Mouse (Mus musculus) forebrain, embryonic 13.5 days (tissue): ENCODE measurements around the gene 6430548M08Rik. TPM values are rescaled to one million over a fixed set of nuclear protein-coding genes. Genes with fewer than 3 reads are reported as not detected.

Experiments
- ATAC-seq: fragments of 200-750 bp; cut with Nextera tagmentation; 2 replicates; pipeline ENCODE4 v1.8.0; 2017
- H3K27ac ChIP-seq: fragments of 300-500 bp; sonication (generic); 2 replicates; pipeline ENCODE4 v1.5.1; 2015; ENCODE audit warnings: inconsistent platforms, mild to moderate bottlenecking, moderate library complexity
- H3K27me3 ChIP-seq: fragments of 300-500 bp; sonication (generic); 2 replicates; pipeline ENCODE4 v1.6.1; 2015; ENCODE audit warnings: mild to moderate bottlenecking, inconsistent platforms
- H3K36me3 ChIP-seq: fragments of 300-500 bp; sonication (generic); 2 replicates; pipeline ENCODE4 v1.6.1; 2015; ENCODE audit warnings: mild to moderate bottlenecking, inconsistent platforms; ENCODE audit not compliant: poor library complexity, severe bottlenecking
- H3K4me1 ChIP-seq: fragments of 300-500 bp; sonication (generic); 2 replicates; pipeline ENCODE4 v1.6.1; 2015; ENCODE audit warnings: inconsistent platforms
- H3K4me2 ChIP-seq: fragments of 300-500 bp; sonication (generic); 2 replicates; pipeline ENCODE4 v1.6.1; 2015; ENCODE audit warnings: inconsistent platforms, mild to moderate bottlenecking, moderate library complexity
- H3K4me3 ChIP-seq: fragments of 300-500 bp; sonication (generic); 2 replicates; pipeline ENCODE4 v1.5.1; 2015; ENCODE audit warnings: mild to moderate bottlenecking, inconsistent platforms
- H3K9ac ChIP-seq: fragments of 300-500 bp; sonication (generic); 2 replicates; pipeline ENCODE4 v1.6.1; 2015; ENCODE audit warnings: mild to moderate bottlenecking, inconsistent platforms
- H3K9me3 ChIP-seq: fragments of 300-500 bp; sonication (generic); replicated peaks from 2 replicates; pipeline ENCODE4 v1.6.1; 2016; ENCODE audit warnings: inconsistent platforms
- WGBS: fragments of 180-500 bp; shearing (Covaris S2); methylation state at CpG from one replicate; pipeline ENCODE4 v1.1.7; 2015; 5-methylcytosine and 5-hydroxymethylcytosine counted together
- polyA plus RNA-seq: library from polyadenylated mRNA; unstranded; fragments of >200 nt; fragmentation: Nextera tagmentation; extraction: Ambion mirVana; gene quantifications from 2 replicates; pipeline ENCODE4 v1.2.1, GENCODE M21; 2015

The 6430548M08Rik gene
- polyA plus RNA-seq, 1 experiment from 2014 or later, result 14.4 TPM

DNA sequence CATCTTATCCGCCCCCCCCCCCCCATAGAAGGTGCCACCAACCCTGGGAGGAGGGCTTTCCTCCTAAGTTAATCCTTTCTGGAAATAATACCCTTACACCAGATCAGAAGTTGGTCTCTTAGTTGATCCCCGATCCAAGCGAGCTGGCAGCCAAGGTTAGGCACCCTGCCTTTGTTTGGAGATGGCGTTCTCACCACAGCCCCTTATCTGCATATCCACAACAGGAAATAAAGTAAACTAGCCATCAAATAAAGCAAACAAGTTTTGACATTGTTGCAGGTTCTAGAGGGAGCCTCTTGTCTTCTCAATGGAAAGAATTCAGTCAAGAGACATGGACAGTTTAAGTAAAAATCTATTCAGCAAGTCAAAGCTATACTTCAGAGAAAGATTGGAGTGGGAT is 2.6 kb upstream of the 6430548M08Rik start:
- Histone ChIP-seq H3K27me3 (peaks cover 22% of the 10 kb centered on the region), H3K27ac (no peak overlapping the region), H3K36me3 (no peaks in the 10 kb centered on the region), H3K9me3 (no peaks in the 10 kb centered on the region), H3K4me3 (no peak overlapping the region), H3K9ac (no peak overlapping the region), H3K4me2 (no peak overlapping the region), H3K4me1 (peaks cover 13% of the 10 kb centered on the region)
- ATAC-seq, result no peak
- WGBS, result 68% methylated on average over 4 of the region's 4 CpGs

DNA sequence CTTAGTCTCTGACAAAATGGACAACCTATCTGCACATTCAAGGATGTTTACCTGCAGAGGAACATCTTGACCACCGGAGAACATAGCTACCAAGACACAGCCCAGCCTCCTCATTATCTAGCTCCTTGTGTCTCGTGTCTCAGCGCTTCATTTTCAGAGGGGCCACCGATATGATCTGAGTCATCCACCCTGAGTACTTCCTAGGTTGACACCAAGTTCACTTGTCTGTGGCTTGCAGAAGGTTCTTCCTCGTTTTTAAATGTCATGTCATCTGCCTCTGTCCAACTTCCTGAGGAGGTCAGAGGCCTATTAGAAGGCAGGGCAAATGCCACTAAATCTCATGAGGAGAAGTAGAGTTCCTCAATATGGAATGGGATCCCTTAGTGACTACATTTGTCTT is 1.4 kb upstream of the 6430548M08Rik start:
- H3K4me2 ChIP-seq, result no peak overlapping the region
- no peak overlapping the region for H3K27ac ChIP-seq
- no peaks in the 10 kb centered on the region for H3K9me3 ChIP-seq
- no peak overlapping the region for H3K4me3 ChIP-seq
- ATAC-seq, result no peak
- 87% methylated on average over 5 of the region's 5 CpGs for WGBS
- no peaks in the 10 kb centered on the region for H3K36me3 ChIP-seq
- peaks cover 28% of the 10 kb centered on the region for H3K27me3 ChIP-seq
- peaks cover 13% of the 10 kb centered on the region for H3K4me1 ChIP-seq
- H3K9ac ChIP-seq, result no peak overlapping the region

DNA sequence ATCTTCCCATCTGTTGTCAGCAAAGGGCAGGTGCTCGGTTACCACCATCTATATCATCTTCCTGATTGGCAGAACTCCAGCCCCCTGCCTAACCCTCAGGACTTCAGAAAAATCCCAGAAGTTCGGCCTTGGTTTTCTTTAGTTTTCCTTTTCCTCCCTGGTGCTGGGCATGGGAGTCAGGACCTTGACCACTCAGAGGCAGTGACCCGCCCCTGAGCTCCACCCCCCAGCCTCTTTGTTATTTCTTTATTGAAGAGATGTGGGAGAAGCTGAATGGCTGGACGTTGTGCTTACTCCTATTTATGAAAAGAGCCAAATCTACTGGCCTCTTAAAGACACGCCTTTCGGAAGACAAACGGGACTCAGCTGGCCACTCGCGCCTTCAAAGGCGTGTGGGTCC is 646 bp upstream of the 6430548M08Rik start:
- peak overlapping the region; percentile 84 for H3K27ac ChIP-seq
- WGBS, result under 1% methylated on average over 10 of the region's 10 CpGs
- peak; percentile 20 for ATAC-seq
- peak overlapping the region; percentile 73 for H3K9ac ChIP-seq
- peaks cover 13% of the 10 kb centered on the region for H3K4me1 ChIP-seq
- H3K36me3 ChIP-seq, result no peaks in the 10 kb centered on the region
- H3K27me3 ChIP-seq, result peaks cover 28% of the 10 kb centered on the region
- H3K4me3 ChIP-seq, result peak overlapping the region; percentile 61
- no peaks in the 10 kb centered on the region for H3K9me3 ChIP-seq
- H3K4me2 ChIP-seq, result peak overlapping the region; percentile 82

DNA sequence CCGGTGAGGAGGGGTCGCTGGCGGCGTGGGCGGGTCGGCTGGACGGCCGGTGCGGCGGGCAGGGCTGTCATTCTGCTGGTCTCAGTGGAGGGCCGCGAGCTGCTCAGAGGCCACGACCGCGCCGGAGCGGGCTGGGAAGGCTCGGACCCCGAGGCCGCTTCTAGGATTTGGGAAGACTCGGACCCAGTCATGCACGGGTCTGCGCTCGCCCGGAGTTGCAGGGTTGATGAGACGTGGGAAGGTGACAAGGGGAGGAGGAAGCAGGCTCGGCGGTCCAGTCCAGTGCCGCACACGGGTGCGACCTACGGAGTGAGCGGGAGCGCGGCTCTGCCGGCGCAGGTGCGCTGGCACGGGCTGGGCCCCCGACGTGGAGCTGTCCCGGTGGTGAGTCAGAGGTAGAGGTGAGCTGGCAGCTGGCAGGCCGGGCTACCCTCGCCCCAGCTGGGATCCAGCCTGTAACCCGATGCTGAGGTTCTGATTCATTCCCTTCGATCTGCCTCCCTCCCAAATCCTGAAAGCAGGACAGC is 426 bp downstream of the 6430548M08Rik start:
- peak; percentile 69 for ATAC-seq

DNA sequence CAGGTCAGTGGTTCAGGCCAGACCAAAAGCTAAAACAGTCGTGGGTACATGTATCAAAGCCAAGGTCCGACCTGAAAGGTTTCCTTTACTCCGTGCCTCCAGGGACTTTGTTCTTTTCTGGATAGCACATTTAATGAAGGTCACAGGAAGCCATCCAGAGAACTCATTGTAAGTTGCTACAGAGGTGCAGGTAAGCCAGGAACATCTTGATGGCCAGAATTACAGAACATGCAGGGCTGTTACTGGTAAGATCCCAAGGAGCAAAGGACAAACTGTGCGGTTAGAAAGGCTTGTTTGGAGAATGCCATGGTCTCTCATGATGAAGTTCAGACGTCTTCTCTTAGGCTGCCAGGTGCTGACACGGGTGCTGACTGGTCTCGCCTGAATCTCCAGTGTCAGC is 2.6 kb downstream of the 6430548M08Rik start:
- WGBS, result 82% methylated on average over 7 of the region's 7 CpGs
- Histone ChIP-seq H3K9ac (no peak overlapping the region), H3K4me2 (no peak overlapping the region), H3K36me3 (no peaks in the 10 kb centered on the region), H3K9me3 (no peaks in the 10 kb centered on the region), H3K4me1 (peaks cover 22% of the 10 kb centered on the region), H3K27me3 (peaks cover 28% of the 10 kb centered on the region), H3K27ac (no peak overlapping the region), H3K4me3 (no peak overlapping the region)
- no peak for ATAC-seq

More for the DNA sequence above, 426 bp downstream of the 6430548M08Rik start:
- Histone ChIP-seq H3K4me2 (peak overlapping the region; percentile 82), H3K27me3 (peaks cover 28% of the 10 kb centered on the region), H3K9me3 (no peaks in the 10 kb centered on the region), H3K27ac (peak overlapping the region; percentile 28; the same call in 1 of the 2 replicates), H3K4me1 (peaks cover 15% of the 10 kb centered on the region), H3K36me3 (no peaks in the 10 kb centered on the region), H3K9ac (peak overlapping the region; percentile 76), H3K4me3 (peak overlapping the region; percentile 61)
- under 1% methylated on average over 46 of the region's 46 CpGs for WGBS

DNA sequence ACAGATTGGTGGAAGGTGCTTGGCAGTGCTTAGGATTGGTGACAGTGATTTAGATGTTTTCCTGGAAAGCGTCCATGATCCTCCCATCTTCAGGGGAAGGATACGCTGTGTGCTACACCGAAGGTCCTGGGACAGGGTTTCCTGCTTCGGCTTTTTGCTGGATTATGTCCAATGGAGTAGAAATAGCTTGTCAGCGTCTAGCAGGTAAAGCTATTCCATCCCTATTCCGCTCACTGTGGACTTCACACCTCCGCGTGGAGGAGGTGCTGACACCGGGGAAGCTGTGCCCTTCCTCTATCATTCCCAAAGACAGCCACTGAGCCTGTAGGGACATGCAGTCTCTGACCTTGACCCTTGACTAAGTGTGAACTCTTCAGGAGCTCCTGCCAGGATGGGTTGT is 4.2 kb downstream of the 6430548M08Rik start:
- Histone ChIP-seq H3K9ac (no peak overlapping the region), H3K4me2 (no peak overlapping the region)
- WGBS, result 87% methylated on average over 9 of the region's 9 CpGs

DNA sequence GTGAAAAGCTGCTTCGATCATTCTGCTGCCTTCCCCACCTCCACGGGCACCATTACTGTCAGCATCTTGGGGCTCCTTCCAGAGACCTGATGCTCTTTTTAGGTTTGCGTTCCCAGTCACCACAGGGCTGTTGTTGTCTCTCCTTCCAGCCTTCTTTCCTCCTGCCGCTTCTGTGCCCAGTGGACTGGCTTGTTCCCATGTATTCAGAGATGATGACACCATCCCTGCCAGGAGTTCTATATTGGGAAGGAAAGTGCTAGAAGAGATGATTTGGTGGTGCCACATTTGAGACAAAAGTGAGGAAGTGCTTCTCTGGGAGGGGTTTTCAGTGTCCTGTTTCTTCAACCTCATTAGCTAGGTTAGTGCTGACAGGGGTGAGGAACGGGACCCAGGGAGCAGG is 4.9 kb downstream of the 6430548M08Rik start:
- Histone ChIP-seq H3K9me3 (no peaks in the 10 kb centered on the region), H3K4me2 (no peak overlapping the region), H3K4me1 (peaks cover 16% of the 10 kb centered on the region), H3K36me3 (no peaks in the 10 kb centered on the region), H3K4me3 (no peak overlapping the region), H3K9ac (no peak overlapping the region), H3K27me3 (peaks cover 28% of the 10 kb centered on the region), H3K27ac (no peak overlapping the region)
- no peak for ATAC-seq
- 92% methylated on average over 5 of the region's 5 CpGs for WGBS

More for the DNA sequence above, 4.2 kb downstream of the 6430548M08Rik start:
- Histone ChIP-seq H3K27ac (no peak overlapping the region), H3K9me3 (no peaks in the 10 kb centered on the region), H3K27me3 (peaks cover 28% of the 10 kb centered on the region), H3K4me3 (no peak overlapping the region), H3K4me1 (peaks cover 19% of the 10 kb centered on the region), H3K36me3 (no peaks in the 10 kb centered on the region)
- no peak for ATAC-seq

DNA sequence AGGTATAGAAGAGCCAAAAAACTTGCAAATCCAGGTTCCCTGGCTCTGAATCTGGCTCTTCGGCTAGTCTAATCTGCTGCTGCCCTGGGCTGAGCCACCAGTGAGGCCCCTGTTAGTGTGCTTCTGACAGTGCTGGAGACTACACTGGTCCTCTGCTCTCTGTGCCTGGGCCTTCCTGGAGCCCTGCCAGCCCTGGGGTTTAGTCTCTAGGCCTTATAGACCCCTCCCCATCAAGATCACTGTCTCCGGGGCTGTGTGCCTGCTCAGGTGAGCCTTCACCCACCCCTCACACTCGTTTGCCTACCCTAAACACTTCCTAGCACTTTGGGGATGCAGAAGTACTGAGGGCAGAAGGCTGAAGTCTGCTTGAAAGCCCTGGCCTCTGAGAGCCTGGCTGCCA is 5.5 kb downstream of the 6430548M08Rik start:
- no peak overlapping the region for H3K9ac ChIP-seq
- no peak for ATAC-seq
- H3K36me3 ChIP-seq, result no peaks in the 10 kb centered on the region
- WGBS, result 83% methylated on average over 3 of the region's 3 CpGs
- H3K4me2 ChIP-seq, result no peak overlapping the region
- peaks cover 16% of the 10 kb centered on the region for H3K4me1 ChIP-seq
- no peaks in the 10 kb centered on the region for H3K9me3 ChIP-seq
- H3K27ac ChIP-seq, result no peak overlapping the region
- no peak overlapping the region for H3K4me3 ChIP-seq
- H3K27me3 ChIP-seq, result peaks cover 25% of the 10 kb centered on the region

DNA sequence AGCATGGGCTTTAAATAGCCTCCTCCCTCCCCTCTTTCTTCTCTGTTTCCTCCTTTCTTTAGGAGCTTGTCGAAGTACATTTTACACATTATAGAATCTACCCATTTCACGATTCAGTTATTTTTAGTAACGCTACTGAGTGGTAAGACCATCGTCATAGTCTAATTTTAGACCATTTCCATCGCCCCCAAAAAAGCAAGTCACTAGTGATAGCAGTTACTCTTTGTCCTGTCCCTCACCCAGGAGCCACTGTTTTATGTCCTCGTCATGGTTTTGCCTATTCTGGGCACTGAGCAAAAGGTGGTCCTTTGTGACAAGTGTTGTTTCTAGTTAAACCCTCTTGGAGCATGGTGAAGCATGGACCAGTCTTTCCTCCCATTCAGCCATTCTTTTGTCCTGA is 6.0 kb downstream of the 6430548M08Rik start:
- H3K9ac ChIP-seq, result no peak overlapping the region
- 83% methylated on average over 6 of the region's 6 CpGs for WGBS
- peaks cover 20% of the 10 kb centered on the region for H3K27me3 ChIP-seq
- peaks cover 16% of the 10 kb centered on the region for H3K4me1 ChIP-seq
- H3K4me3 ChIP-seq, result no peak overlapping the region
- H3K27ac ChIP-seq, result no peak overlapping the region
- H3K36me3 ChIP-seq, result no peaks in the 10 kb centered on the region
- ATAC-seq, result no peak
- H3K4me2 ChIP-seq, result no peak overlapping the region
- no peaks in the 10 kb centered on the region for H3K9me3 ChIP-seq

DNA sequence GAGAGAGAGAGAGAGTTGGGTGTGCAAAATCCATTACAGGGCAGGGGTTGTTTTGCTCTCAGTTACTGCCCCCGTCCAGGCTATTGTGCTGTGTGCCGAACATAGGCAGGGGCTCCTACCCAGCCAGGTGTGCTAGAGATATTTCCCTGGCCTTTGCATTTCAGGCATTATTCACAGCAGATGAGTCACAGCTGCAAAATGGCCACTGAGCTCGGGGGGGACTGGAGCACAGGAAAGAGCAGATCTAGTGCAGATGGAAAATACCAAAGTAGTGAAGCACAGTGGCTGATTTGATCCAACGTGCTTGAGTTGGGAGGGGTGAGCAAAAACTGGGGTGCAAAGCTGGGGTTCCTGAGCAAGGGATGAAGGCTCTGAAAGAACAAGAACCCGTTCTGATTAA is 7.0 kb downstream of the 6430548M08Rik start:
- peaks cover 10% of the 10 kb centered on the region for H3K27me3 ChIP-seq
- H3K36me3 ChIP-seq, result no peaks in the 10 kb centered on the region
- ATAC-seq, result no peak
- no peak overlapping the region for H3K9ac ChIP-seq
- no peak overlapping the region for H3K4me2 ChIP-seq
- H3K4me3 ChIP-seq, result no peak overlapping the region
- H3K9me3 ChIP-seq, result no peaks in the 10 kb centered on the region
- 75% methylated on average over 5 of the region's 5 CpGs for WGBS
- H3K27ac ChIP-seq, result no peak overlapping the region
- peaks cover 17% of the 10 kb centered on the region for H3K4me1 ChIP-seq

DNA sequence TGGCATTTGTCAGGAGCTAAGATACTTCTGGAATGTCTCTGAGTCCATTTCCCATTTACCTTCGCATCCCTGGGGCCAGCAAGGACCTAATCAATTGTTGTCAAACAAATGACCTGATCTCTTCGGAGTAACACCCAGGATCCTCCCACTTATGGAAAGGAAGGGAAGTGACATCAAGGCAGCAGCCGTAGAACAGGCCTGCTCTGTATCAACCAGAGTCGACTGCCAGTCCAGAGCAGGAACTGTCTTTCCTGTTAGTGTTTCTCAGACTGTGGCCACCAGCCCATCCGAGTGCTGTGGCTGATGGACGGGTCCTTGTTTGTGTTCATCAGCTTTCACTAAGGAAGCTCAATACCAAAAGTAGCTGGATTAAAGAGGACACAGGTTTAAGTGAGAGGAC is 10.3 kb downstream of the 6430548M08Rik start:
- ATAC-seq, result no peak
- Histone ChIP-seq H3K4me1 (peaks cover 32% of the 10 kb centered on the region), H3K9ac (no peak overlapping the region), H3K27ac (no peak overlapping the region), H3K27me3 (no peaks in the 10 kb centered on the region), H3K9me3 (no peaks in the 10 kb centered on the region), H3K36me3 (no peaks in the 10 kb centered on the region), H3K4me2 (no peak overlapping the region), H3K4me3 (no peak overlapping the region)
- WGBS, result 60% methylated on average over 6 of the region's 6 CpGs

DNA sequence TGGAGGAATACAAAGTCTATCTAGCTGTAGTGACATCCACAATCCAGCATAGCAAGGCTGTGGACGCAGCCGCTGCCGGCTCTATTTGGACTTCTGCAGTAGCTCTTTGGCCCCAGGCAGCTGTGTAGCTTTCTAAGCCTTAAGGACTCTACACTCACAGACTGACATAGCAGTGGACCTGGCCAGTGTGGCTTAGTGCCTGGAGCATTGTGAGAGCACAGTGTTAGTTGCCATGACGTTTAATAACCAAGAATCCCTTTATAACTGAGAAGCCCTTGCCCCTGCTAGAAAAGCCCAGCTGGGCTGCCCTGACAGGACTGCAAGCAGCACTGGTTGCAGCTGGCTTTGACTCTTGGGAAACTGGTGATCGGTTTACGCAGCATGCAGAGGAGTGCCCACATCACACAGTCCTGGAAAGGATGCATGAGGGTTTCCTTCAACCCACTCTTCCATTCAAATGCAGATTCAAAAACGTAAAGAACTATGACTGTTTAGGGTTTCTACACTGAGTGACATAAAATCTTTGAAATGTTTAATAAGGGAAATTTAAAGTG is 11.0 kb downstream of the 6430548M08Rik start:
- Histone ChIP-seq H3K27me3 (no peaks in the 10 kb centered on the region), H3K36me3 (no peaks in the 10 kb centered on the region), H3K4me1 (peaks cover 27% of the 10 kb centered on the region), H3K27ac (no peak overlapping the region), H3K9me3 (no peaks in the 10 kb centered on the region), H3K9ac (no peak overlapping the region), H3K4me3 (no peak overlapping the region), H3K4me2 (no peak overlapping the region)
- ATAC-seq, result peak; percentile 19; the same call in 1 of the 2 replicates
- whole genome bisulfite sequencing, result 43% methylated on average over 7 of the region's 7 CpGs
